Mouse (Mus musculus) cerebellum, adult 2 months (tissue): ENCODE data around the gene 1700016D06Rik.
"Not testable (repeated sequence)": the region's sequence is repeated elsewhere in the genome, so short reads cannot be mapped to it uniquely, and the experiment has no call there.

ENCODE experiments used
- CTCF ChIP-seq: fragments of 200-500 bp; IDR thresholded peaks from 2 replicates; pipeline ENCODE4 v1.5.1; 2011; ENCODE audit warnings: low read depth, mild to moderate bottlenecking, control low read depth, low read length, moderate library complexity, borderline replicate concordance; ENCODE audit not compliant: insufficient read depth
- POLR2A ChIP-seq: fragments of 200-500 bp; IDR thresholded peaks from 2 replicates; pipeline ENCODE4 v1.6.1; 2011; ENCODE audit warnings: low read length, control low read depth, borderline replicate concordance; ENCODE audit not compliant: insufficient read depth

DNA sequence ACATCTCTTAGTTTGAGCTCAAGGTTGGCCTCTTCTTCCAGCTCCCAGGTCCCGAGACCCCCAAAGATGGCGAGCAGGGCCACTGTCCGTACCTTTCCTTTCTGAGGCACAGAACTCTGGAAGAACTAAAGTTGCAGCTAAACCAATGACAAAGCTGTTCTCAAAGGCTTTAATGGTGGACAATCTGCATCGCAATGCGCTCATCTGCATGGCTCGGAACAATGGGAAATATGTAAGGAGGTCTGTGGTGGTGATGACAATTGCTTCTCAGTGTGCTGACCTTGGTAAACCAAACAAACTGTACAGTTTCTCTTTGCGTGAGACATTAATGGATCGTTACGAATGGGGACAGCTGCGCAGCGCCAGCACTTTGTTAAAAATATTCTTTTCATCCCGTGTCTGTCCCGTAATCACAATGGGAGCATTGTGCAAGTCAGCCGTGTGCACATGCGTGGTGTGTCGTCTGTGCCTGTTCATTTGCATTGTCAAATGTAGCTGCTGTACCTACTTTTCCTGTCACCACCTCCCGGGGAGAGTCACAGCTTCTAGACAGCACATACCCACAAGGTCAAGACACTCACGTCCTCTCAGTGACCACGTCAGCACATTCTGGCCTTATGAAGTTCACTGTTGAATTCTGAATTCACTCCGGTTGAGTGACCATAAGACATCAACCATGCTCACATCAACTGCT, 34.7 kb downstream of the 1700016D06Rik start:
- TF ChIP-seq POLR2A, CTCF: not testable (repeated sequence)
